Mouse (Mus musculus): Measurements from ENCODE around the gene Tesc. TPM values are rescaled to one million over a fixed set of nuclear protein-coding genes. Genes with fewer than 3 reads are reported as not detected.

The Tesc gene
- polyA plus RNA-seq, 1 experiment from 2014 or later: 38.2 TPM

DNA sequence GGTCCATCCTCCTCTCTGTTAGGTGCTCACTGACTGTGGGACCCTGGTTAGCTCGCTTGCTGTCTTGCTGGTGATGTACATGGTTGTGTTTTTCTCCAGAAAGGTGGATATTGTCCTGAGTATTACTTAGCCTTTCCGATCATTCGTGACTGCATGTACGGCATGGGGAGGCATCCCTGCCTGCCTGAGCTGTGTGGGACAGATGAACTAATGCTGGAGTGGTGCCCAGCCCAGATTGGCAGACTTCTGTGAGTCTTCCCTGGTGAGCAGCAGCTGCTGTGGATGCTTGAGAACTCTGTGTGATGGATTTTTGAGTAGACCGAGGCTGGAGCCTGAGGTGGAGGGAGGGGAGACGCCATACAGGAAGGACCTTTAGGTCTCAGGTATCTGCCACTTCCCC is 17.4 kb downstream of the Tesc start:
- Histone ChIP-seq H3K27me3 (no peaks in the 10 kb centered on the region), H3K36me3 (no peaks in the 10 kb centered on the region), H3K4me3 (replicated peaks) (no peak overlapping the region), H3K9ac (no peak overlapping the region), H3K4me1 (no peaks in the 10 kb centered on the region), H3K9me3 (replicated peaks) (no peaks in the 10 kb centered on the region), H3K4me2 (replicated peaks) (no peak overlapping the region), H3K27ac (replicated peaks) (no peak overlapping the region)
- WGBS: 84% methylated on average over 6 of the region's 6 CpGs
- ATAC-seq (ENCODE audit: insufficient number of reproducible peaks, low FRiP score, low TSS enrichment, low read depth): no peak

DNA sequence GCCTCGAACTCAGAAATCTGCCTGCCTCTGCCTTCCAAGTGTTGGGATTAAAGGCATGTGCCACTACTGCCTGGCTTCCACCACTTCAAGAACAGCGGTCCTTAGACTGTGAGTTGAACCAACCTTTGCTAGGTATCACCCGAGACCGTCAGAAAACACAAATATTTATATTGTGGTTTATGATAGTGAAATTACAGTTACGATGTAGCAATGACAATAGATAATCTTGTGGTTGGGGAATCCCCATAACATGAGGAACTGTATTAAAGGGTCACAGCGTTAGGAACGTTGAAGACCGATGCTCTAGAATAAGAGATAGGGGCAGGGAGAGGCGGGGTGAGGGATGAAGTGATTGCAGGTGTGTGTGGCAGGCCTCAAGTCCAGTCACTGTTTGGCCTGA is 17.8 kb downstream of the Tesc start:
- H3K27me3 ChIP-seq: no peaks in the 10 kb centered on the region
- ATAC-seq (ENCODE audit: insufficient number of reproducible peaks, low FRiP score, low TSS enrichment, low read depth): no peak
- WGBS: 90% methylated on average over 9 of the region's 9 CpGs
- H3K27ac ChIP-seq (replicated peaks): no peak overlapping the region
- no peak overlapping the region for H3K4me2 ChIP-seq (replicated peaks)
- H3K4me1 ChIP-seq: no peaks in the 10 kb centered on the region
- no peaks in the 10 kb centered on the region for H3K36me3 ChIP-seq
- H3K9ac ChIP-seq: no peak overlapping the region
- no peaks in the 10 kb centered on the region for H3K9me3 ChIP-seq (replicated peaks)
- H3K4me3 ChIP-seq (replicated peaks): no peak overlapping the region

DNA sequence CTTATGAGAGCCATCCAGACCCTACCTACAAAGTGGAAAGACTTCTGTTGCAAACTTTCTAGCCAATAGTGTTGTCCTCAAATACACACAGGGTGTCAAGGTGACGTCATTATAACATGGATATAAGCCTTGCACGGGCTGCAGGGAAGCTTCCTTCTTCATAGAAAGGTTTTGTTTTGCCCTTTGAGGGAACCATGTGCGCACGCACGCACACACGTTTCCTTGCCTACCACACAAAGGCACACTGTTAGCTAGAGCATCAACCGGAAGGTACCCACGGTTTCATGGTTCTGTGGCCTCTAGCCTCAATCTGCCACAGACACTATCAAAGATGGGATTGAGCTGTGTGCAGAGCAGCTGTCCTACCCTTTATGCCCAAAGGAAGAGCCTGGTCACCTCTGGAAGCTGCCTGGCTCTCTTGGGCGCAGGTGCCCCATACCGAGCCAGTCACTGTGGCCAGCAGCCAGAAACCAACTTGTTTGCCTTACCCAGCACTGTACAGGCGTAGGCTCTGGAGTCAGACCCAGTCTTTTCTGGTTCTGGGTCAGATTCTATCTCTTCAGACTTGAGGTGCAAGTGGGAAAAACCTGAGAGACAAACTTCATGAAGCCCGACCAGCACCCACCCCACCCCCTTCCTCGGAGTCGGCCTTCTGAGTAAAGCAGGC is 19.7 kb downstream of the Tesc start:
- Histone ChIP-seq H3K27ac (replicated peaks) (no peak overlapping the region), H3K4me2 (replicated peaks) (no peak overlapping the region), H3K9ac (no peak overlapping the region), H3K4me3 (replicated peaks) (no peak overlapping the region), H3K4me1 (no peaks in the 10 kb centered on the region), H3K9me3 (replicated peaks) (no peaks in the 10 kb centered on the region), H3K27me3 (no peaks in the 10 kb centered on the region), H3K36me3 (no peaks in the 10 kb centered on the region)
- no peak for ATAC-seq (ENCODE audit: insufficient number of reproducible peaks, low FRiP score, low TSS enrichment, low read depth)
- WGBS: 86% methylated on average over 14 of the region's 14 CpGs

DNA sequence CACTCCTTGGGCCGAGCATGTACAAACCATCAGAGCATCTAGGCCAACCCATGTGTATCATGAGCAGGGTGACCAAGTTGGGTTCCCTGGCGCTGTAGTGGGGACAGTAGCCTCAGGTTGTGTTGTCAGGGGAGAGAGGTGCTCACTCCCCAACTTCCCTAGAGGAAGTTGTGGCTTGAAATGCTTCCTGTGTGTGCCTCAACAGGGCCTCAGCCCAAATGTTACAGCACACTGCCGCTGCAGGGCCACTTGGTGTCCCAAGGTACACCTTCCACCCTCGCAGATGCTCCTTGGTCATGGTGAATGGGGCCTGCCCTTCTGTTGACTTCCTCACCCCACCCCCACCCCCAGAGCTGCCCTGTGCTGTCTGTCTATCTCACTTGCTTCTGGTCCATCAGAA is 20.9 kb downstream of the Tesc start:
- H3K36me3 ChIP-seq: no peaks in the 10 kb centered on the region
- no peak overlapping the region for H3K27ac ChIP-seq (replicated peaks)
- H3K27me3 ChIP-seq: no peaks in the 10 kb centered on the region
- no peak overlapping the region for H3K4me2 ChIP-seq (replicated peaks)
- no peaks in the 10 kb centered on the region for H3K4me1 ChIP-seq
- no peak overlapping the region for H3K4me3 ChIP-seq (replicated peaks)
- 78% methylated on average over 4 of the region's 4 CpGs for WGBS
- no peaks in the 10 kb centered on the region for H3K9me3 ChIP-seq (replicated peaks)
- no peak overlapping the region for H3K9ac ChIP-seq
- no peak for ATAC-seq (ENCODE audit: insufficient number of reproducible peaks, low FRiP score, low TSS enrichment, low read depth)

DNA sequence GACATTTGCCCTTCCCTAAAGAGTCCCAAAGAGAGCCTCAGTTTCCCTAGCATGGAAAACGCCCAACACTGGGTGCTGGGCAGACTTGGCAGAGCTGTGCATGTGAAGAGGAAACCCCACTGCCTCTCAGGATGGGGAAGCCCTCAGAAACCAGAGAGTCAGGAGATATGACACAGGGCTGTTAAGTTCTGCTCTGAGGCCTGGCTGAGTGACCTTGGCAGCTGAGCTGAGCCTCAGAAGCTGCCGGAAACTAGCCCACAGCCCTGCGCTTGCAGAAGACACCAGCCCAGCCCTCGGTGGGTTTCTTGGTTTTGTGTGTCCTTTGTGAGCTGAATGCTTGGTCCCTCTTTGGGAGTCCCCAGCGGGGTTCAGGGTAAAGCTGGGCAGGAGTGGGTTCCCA is 21.4 kb downstream of the Tesc start:
- 82% methylated on average over 5 of the region's 5 CpGs for WGBS
- H3K27me3 ChIP-seq: no peaks in the 10 kb centered on the region
- H3K27ac ChIP-seq (replicated peaks): no peak overlapping the region
- H3K36me3 ChIP-seq: no peaks in the 10 kb centered on the region
- no peak for ATAC-seq (ENCODE audit: insufficient number of reproducible peaks, low FRiP score, low TSS enrichment, low read depth)
- no peaks in the 10 kb centered on the region for H3K4me1 ChIP-seq
- no peaks in the 10 kb centered on the region for H3K9me3 ChIP-seq (replicated peaks)
- H3K4me3 ChIP-seq (replicated peaks): no peak overlapping the region
- H3K9ac ChIP-seq: no peak overlapping the region
- no peak overlapping the region for H3K4me2 ChIP-seq (replicated peaks)

DNA sequence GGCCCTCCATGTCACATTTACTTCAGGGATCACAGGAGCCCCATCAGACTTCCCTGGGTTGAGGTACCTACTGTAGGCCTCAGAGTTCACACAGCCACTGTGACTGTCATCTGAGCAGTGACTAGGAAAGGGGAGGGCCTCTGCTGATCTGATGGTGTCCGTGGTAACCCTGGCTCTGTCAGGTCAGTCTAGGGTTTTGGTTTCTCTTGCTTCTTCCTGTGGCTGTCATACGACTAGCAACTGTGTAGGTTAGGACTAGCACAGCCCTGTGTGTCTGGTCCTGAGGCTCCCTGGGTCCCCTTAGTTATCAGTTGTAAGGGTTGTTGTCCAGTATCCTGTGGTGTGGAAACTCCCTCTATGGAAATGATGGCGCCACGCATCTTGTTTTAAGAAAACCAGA is 23.2 kb downstream of the Tesc start:
- no peak for ATAC-seq (ENCODE audit: insufficient number of reproducible peaks, low FRiP score, low TSS enrichment, low read depth)
- WGBS: 77% methylated on average over 4 of the region's 4 CpGs
- H3K4me1 ChIP-seq: no peaks in the 10 kb centered on the region
- no peak overlapping the region for H3K4me3 ChIP-seq (replicated peaks)
- no peak overlapping the region for H3K27ac ChIP-seq (replicated peaks)
- H3K9me3 ChIP-seq (replicated peaks): no peaks in the 10 kb centered on the region
- H3K27me3 ChIP-seq: no peaks in the 10 kb centered on the region
- no peaks in the 10 kb centered on the region for H3K36me3 ChIP-seq
- H3K4me2 ChIP-seq (replicated peaks): no peak overlapping the region
- H3K9ac ChIP-seq: no peak overlapping the region

DNA sequence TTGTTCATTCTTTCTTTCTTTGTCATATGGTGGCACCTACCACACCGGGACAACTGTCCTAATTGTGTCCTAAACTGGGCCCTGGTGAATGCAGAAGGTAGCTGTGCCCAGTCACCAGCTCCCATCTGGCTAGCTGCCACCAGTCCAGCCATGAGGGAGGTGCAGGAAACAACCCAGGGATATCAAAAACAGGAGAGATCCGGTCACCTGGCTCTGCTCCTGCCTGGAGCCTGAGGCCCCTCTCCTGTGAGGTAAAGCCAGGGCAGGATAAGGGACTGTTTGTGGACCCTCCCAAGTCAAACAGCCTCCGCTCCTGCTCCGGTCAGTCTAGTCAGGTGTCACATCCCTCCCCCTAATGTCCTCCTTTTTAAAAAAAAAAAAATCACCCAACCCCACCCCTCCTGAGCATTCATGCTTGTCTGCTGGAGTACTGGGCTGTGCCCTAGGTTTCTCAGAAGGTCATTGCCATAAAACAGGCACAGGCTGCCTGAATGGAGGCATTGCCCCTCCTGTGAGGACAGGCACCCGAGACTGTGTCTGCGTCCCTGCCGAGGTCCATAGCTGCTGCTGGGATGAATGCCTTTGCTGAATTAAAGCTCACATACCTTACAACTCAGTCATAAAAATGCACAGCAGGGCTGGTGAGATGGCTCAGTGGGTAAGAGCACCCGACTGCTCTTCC is 24.6 kb downstream of the Tesc start:
- Histone ChIP-seq H3K27me3 (no peaks in the 10 kb centered on the region), H3K27ac (replicated peaks) (no peak overlapping the region), H3K4me3 (replicated peaks) (no peak overlapping the region), H3K4me2 (replicated peaks) (no peak overlapping the region), H3K4me1 (no peaks in the 10 kb centered on the region), H3K9ac (no peak overlapping the region), H3K9me3 (replicated peaks) (no peaks in the 10 kb centered on the region), H3K36me3 (no peaks in the 10 kb centered on the region)
- ATAC-seq (ENCODE audit: insufficient number of reproducible peaks, low FRiP score, low TSS enrichment, low read depth): no peak
- 70% methylated on average over 8 of the region's 8 CpGs for WGBS

DNA sequence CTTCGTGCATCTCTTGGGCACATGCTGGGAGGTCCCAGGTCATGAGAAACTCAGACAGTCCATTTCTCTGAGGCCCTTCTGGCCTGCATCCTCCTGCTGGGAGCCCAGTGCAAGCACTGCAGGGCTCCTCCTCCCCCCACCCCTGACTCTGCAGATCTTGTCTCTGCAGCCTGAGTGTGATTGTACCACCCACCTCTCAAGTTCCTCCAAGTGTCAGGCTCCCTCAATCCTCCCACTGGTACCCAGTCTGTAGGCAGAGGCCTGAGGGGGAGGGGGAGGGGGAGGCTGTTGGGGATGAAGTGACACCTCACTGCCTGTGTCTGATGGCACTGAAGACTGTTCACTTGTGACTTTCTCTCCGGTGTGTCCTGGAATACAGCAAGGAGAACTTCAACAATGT is 25.7 kb downstream of the Tesc start:
- Histone ChIP-seq H3K27me3 (no peaks in the 10 kb centered on the region), H3K36me3 (no peaks in the 10 kb centered on the region), H3K27ac (replicated peaks) (no peak overlapping the region), H3K9ac (no peak overlapping the region), H3K4me1 (0 out of 2 replicates have a peak, but pooled peaks cover 4% of the 10 kb centered on the region), H3K4me3 (replicated peaks) (no peak overlapping the region), H3K4me2 (replicated peaks) (no peak overlapping the region), H3K9me3 (replicated peaks) (no peaks in the 10 kb centered on the region)
- 88% methylated on average over 2 of the region's 2 CpGs for WGBS
- ATAC-seq (ENCODE audit: insufficient number of reproducible peaks, low FRiP score, low TSS enrichment, low read depth): no peak

DNA sequence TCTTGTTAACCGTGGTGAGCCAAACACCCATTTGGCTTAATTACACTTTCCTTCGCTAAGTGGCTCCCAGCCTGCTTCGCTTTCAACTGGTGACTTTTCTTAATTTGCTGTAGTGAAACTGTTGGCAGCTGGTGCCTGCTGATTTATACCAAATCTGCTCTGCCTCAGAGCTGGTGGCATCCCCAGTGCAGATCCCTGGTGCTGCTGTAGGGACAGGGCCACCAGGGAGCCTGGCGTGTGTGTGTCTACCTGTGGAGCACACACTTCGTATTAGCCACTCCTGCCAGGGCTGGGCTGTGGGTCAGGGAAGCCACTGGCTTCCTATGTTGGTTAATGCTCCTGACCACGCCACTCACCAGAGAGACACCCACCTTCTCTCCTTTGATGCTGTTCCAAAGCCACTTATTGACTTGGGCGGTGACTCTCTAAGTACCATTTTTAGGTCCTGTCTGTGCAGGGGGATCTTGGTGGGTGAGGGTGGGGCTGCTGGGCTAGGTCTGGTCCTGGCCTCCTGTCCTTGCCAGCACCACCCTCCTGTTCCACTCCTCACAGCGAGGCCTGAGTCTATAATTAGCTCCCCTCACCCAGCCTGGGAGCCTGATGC is 30.1 kb downstream of the Tesc start:
- Histone ChIP-seq H3K27me3 (no peaks in the 10 kb centered on the region), H3K36me3 (no peaks in the 10 kb centered on the region), H3K4me1 (0 out of 2 replicates have a peak, but pooled peaks cover 4% of the 10 kb centered on the region), H3K27ac (replicated peaks) (peak overlapping the region; percentile 13; the same call in 1 of the 2 replicates), H3K9ac (no peak overlapping the region), H3K4me3 (replicated peaks) (no peak overlapping the region), H3K9me3 (replicated peaks) (no peaks in the 10 kb centered on the region), H3K4me2 (replicated peaks) (no peak overlapping the region)
- ATAC-seq (ENCODE audit: insufficient number of reproducible peaks, low FRiP score, low TSS enrichment, low read depth): peak; percentile 63; the same call in 1 of the 2 replicates
- 27% methylated on average over 8 of the region's 8 CpGs for WGBS

DNA sequence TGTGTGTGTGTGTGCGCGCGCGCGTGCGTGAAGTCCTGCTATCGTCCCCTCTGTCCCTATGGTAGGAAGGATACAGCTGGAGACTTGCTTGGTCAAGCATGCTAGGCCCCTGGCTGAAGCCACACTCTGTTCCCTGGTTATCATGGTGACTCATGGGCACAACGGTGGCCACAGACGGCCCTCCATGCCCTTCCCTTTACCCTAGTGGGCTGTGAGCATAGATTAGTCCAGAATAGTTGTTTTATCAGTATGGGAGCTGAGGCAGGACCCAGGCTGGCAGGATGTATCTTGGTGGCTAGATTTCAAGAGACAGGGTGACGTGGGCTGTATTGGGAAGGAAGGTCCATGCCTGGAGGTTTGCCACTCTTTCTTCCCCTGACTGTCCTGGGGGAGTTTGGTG is 31.3 kb downstream of the Tesc start:
- Histone ChIP-seq H3K36me3 (peaks cover 7% of the 10 kb centered on the region), H3K27ac (replicated peaks) (no peak overlapping the region), H3K4me2 (replicated peaks) (no peak overlapping the region), H3K9me3 (replicated peaks) (no peaks in the 10 kb centered on the region), H3K4me1 (0 out of 2 replicates have a peak, but pooled peaks cover 4% of the 10 kb centered on the region), H3K9ac (no peak overlapping the region), H3K27me3 (no peaks in the 10 kb centered on the region), H3K4me3 (replicated peaks) (no peak overlapping the region)
- WGBS: 92% methylated on average over 10 of the region's 10 CpGs
- no peak for ATAC-seq (ENCODE audit: insufficient number of reproducible peaks, low FRiP score, low TSS enrichment, low read depth)

DNA sequence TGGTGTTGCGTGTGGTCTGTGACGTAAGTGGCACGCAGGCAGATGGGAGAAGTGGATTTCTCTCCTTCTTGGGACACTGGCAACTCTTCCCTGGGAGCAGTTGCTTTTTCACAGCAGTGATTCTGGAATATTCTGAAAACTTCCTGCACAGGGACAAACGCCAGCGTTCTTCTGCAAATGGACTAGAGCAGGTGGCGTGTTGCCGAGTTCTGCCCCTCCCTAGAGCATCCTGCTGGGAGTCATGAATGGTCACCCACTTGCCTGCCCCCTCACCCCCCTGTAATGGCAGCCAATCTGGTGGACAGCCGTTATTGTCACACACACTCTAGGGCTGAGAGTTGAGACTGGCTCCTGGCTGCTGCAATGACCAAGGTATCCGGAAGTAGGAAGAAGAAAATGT is 32.1 kb downstream of the Tesc start:
- Histone ChIP-seq H3K27me3 (no peaks in the 10 kb centered on the region), H3K4me2 (replicated peaks) (no peak overlapping the region), H3K27ac (replicated peaks) (no peak overlapping the region), H3K36me3 (peaks cover 10% of the 10 kb centered on the region), H3K4me3 (replicated peaks) (no peak overlapping the region), H3K4me1 (0 out of 2 replicates have a peak, but pooled peaks cover 4% of the 10 kb centered on the region), H3K9ac (no peak overlapping the region), H3K9me3 (replicated peaks) (no peaks in the 10 kb centered on the region)
- no peak for ATAC-seq (ENCODE audit: insufficient number of reproducible peaks, low FRiP score, low TSS enrichment, low read depth)
- WGBS: 85% methylated on average over 9 of the region's 9 CpGs

Data from embryonic facial prominence, embryonic 15.5 days (tissue).